Mouse (Mus musculus) heart, embryonic 12.5 days (tissue): ENCODE results near the gene Fam83e. TPM values are rescaled to one million over a fixed set of nuclear protein-coding genes. Genes with fewer than 3 reads are reported as not detected.

Experiments
- ATAC-seq: fragments of 200-750 bp; cut with Nextera tagmentation; 2 replicates; pipeline ENCODE4 v1.8.0; 2017; ENCODE audit warnings: moderate TSS enrichment, moderate library complexity; ENCODE audit not compliant: insufficient number of reproducible peaks, low FRiP score
- H3K27ac ChIP-seq: fragments of 300-500 bp; sonication (generic); 2 replicates; pipeline ENCODE4 v1.5.1; 2016; ENCODE audit warnings: mild to moderate bottlenecking, moderate library complexity; ENCODE audit not compliant: poor library complexity, severe bottlenecking
- H3K27me3 ChIP-seq: fragments of 300-500 bp; sonication (generic); replicated peaks from 2 replicates; pipeline ENCODE4 v1.6.1; 2016; ENCODE audit warnings: mild to moderate bottlenecking, moderate library complexity
- H3K36me3 ChIP-seq: fragments of 300-500 bp; sonication (generic); 2 replicates; pipeline ENCODE4 v1.6.1; 2016; ENCODE audit warnings: mild to moderate bottlenecking, moderate library complexity
- H3K4me1 ChIP-seq: fragments of 300-500 bp; sonication (generic); replicated peaks from 2 replicates; pipeline ENCODE4 v1.6.1; 2016; ENCODE audit warnings: mild to moderate bottlenecking
- H3K4me2 ChIP-seq: fragments of 300-500 bp; sonication (generic); 2 replicates; pipeline ENCODE4 v1.6.1; 2016; ENCODE audit warnings: mild to moderate bottlenecking, moderate library complexity
- H3K4me3 ChIP-seq: fragments of 300-500 bp; sonication (generic); 2 replicates; pipeline ENCODE4 v1.5.1; 2016; ENCODE audit warnings: mild to moderate bottlenecking
- H3K9ac ChIP-seq: fragments of 300-500 bp; sonication (generic); 2 replicates; pipeline ENCODE4 v1.6.1; 2016; ENCODE audit warnings: mild to moderate bottlenecking, moderate library complexity
- H3K9me3 ChIP-seq: fragments of 300-500 bp; sonication (generic); replicated peaks from 2 replicates; pipeline ENCODE4 v1.6.1; 2016; ENCODE audit warnings: mild to moderate bottlenecking, moderate library complexity
- whole genome bisulfite sequencing: fragments of 180-500 bp; shearing (Covaris S2); methylation state at CpG from one replicate; pipeline ENCODE4 v1.1.7; 2016; 5-methylcytosine and 5-hydroxymethylcytosine counted together
- polyA plus RNA-seq: library from polyadenylated mRNA; unstranded; fragments of >200 nt; fragmentation: Nextera tagmentation; extraction: Ambion mirVana; gene quantifications from 2 replicates; pipeline ENCODE4 v1.2.1, GENCODE M21; 2016

The Fam83e gene
- polyA plus RNA-seq, 1 experiment from 2014 or later, result 0.29 TPM

DNA sequence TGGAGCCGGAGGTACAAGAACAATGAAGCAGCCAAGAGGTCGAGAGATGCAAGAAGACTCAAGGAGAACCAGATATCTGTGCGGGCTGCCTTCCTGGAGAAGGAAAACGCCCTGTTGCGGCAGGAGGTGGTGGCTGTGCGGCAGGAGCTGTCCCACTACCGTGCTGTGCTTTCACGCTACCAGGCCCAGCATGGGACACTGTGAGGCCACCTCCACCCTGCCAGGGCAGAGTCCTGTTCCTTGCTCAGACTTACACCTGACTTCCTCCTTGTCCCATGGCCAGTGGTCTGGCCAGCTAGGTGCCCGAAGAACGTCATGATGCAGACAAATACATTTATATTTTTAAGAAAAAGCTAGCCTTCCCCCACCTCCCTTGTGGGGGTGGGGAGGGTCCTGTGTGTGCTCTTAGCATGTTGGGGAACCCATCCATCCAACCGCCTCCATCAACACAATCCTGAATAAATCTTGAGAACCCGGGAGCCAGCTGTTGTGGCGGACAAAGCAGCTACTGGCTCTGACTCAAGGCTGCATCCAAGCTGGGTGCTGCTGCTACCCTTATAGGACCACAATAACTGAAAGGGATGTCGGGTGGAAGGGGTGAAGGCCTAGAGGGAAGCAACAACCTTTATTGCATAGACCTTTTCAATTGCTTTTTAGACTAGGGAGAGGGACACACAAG, 11.2 kb upstream of the Fam83e start:
- Histone ChIP-seq H3K27ac (no peak overlapping the region), H3K4me1 (peaks cover 53% of the 10 kb centered on the region), H3K4me3 (no peak overlapping the region), H3K4me2 (no peak overlapping the region), H3K36me3 (peaks cover 43% of the 10 kb centered on the region), H3K9me3 (no peaks in the 10 kb centered on the region), H3K27me3 (no peaks in the 10 kb centered on the region), H3K9ac (no peak overlapping the region)
- ATAC-seq, result no peak
- WGBS, result 67% methylated on average over 14 of the region's 14 CpGs

DNA sequence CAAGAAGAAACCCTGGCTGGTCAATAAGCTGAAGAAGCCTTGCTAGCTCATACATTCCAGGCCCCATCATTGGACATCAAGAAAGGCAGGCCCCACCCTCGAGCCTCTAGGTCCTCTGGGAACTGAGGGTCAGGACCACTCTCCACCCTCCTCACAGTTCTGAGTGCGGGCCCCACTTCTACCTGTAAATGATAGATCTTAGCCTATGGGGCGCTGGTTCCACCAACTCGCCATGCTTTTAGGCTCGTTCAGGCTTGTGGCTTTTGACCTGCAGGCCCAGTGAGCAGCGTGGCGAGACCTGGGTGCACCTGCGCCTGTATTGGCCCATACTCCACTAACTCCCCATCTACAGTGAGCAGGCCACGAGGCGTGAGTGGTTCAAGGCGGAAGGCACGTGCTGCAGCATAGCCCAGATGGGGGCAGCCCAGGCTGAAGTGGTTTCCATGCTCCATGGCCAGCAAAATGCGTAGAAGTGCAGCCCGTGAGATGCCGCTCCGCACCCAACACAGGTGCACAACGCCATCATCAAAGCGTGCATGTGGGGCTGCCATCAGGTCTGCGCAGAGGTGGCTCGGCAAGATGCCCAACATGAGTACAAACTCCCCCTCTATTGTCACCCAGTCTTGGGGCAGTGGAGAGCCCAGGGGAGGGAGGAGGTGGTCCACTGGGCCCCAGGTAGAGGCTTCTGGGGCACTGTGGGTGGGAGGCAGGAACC, 10.4 kb upstream of the Fam83e start:
- no peaks in the 10 kb centered on the region for H3K9me3 ChIP-seq
- no peaks in the 10 kb centered on the region for H3K27me3 ChIP-seq
- H3K4me2 ChIP-seq, result no peak overlapping the region
- no peak overlapping the region for H3K27ac ChIP-seq
- peaks cover 52% of the 10 kb centered on the region for H3K4me1 ChIP-seq
- WGBS, result 92% methylated on average over 20 of the region's 20 CpGs
- ATAC-seq, result no peak
- no peak overlapping the region for H3K9ac ChIP-seq
- peaks cover 43% of the 10 kb centered on the region for H3K36me3 ChIP-seq
- H3K4me3 ChIP-seq, result no peak overlapping the region

DNA sequence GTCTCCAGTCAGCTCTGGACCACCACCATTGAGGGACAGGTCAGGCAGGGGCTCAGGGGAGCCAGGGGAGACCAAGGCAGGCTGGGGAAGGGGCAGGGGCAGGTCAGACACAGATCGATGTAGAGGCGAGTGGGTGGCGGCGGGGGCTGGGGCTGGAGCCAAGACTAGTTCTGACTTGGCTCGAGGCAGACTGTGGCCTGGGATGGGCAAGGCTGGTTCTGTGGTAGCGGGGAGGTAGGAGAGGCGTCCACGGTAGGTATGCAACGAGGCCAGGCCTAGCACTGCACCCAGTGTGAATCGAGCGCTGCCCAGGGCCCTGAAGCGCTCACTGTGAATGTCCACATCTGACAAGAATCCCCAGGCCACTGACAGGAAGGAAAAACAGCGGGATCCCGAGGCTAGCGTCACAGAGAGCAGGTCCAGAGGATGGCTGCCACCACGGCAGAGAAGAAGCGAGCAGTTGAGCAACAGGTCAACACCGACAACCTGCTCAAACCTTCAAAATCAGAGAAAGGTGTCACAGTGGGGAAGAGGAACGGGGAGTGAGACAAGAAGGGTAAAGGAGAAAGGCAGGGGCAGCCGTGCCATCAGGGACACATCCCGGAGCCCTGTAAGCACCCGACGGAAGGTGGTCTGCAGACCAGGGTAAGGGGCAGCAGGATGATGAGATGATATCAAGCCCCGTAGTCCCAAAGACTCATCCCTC, 9.5 kb upstream of the Fam83e start:
- WGBS, result 88% methylated on average over 24 of the region's 24 CpGs
- H3K4me1 ChIP-seq, result peaks cover 52% of the 10 kb centered on the region
- no peak for ATAC-seq

DNA sequence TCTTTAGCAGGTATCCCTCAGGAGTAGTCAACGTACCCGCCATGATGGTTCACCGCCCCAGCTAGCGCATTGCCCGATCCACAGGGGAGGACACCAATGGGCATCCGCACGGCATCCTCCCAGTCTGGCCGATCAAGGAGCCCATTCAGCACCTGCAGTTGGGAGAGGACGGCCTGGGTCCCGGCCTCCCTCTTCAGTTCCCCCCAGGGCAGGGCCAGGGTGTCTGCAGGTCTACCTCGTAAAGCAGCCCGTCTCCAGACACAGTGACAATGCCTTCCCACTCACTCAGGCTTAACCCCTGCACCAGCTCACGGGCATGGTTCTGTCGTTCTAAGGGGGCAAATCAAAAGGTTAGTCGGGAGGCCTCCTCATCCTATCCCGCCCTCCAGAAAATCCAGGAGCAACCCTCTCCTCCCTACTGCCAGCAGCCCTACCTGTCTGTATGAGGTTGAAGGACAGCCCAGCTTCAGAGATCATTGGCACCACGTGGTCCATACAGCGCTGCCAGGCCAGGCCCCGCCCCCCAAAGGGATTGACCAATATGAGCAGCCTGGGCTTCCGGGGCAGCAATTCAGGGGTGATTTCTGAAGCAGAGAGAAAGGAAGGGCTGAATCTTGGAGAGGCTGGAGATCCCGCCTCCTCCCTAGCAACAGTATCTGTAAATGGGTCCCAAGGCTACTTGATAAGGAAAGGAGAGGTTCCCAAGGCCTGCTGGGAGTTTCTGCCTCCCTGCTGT, 8.8 kb upstream of the Fam83e start:
- no peaks in the 10 kb centered on the region for H3K27me3 ChIP-seq
- ATAC-seq, result no peak
- H3K36me3 ChIP-seq, result peaks cover 43% of the 10 kb centered on the region
- H3K9me3 ChIP-seq, result no peaks in the 10 kb centered on the region
- H3K4me2 ChIP-seq, result no peak overlapping the region
- no peak overlapping the region for H3K9ac ChIP-seq
- H3K4me1 ChIP-seq, result peaks cover 57% of the 10 kb centered on the region
- WGBS, result 88% methylated on average over 21 of the region's 21 CpGs
- H3K4me3 ChIP-seq, result no peak overlapping the region
- H3K27ac ChIP-seq, result no peak overlapping the region

More for the DNA sequence above, 9.5 kb upstream of the Fam83e start:
- Histone ChIP-seq H3K27me3 (no peaks in the 10 kb centered on the region), H3K9ac (no peak overlapping the region), H3K27ac (no peak overlapping the region), H3K4me3 (no peak overlapping the region), H3K4me2 (no peak overlapping the region), H3K36me3 (peaks cover 43% of the 10 kb centered on the region), H3K9me3 (no peaks in the 10 kb centered on the region)

DNA sequence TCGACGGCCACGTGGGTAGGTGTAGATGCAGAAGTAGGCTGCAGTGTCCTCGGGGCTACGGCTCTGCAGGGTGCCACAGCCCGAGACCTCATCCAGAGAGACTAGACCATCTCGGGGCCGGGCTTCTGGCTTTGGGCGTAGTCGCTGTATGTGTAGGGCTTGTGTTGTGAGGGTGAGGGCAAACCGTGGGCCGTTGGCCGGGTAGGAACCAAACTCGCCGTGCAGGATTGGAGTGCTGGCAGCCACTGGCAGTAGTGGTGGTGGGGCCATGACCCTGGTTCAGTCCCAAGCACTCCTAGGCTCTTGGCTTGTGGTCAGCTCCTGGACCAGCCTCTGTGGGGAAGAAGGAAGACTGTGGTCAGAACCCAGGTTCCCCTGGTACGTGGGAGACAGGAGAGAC, 7.6 kb upstream of the Fam83e start:
- Histone ChIP-seq H3K27me3 (no peaks in the 10 kb centered on the region), H3K9me3 (no peaks in the 10 kb centered on the region), H3K36me3 (peaks cover 43% of the 10 kb centered on the region), H3K4me3 (no peak overlapping the region), H3K4me1 (peaks cover 45% of the 10 kb centered on the region), H3K27ac (no peak overlapping the region), H3K9ac (no peak overlapping the region), H3K4me2 (no peak overlapping the region)
- WGBS, result 96% methylated on average over 16 of the region's 16 CpGs
- ATAC-seq, result no peak

DNA sequence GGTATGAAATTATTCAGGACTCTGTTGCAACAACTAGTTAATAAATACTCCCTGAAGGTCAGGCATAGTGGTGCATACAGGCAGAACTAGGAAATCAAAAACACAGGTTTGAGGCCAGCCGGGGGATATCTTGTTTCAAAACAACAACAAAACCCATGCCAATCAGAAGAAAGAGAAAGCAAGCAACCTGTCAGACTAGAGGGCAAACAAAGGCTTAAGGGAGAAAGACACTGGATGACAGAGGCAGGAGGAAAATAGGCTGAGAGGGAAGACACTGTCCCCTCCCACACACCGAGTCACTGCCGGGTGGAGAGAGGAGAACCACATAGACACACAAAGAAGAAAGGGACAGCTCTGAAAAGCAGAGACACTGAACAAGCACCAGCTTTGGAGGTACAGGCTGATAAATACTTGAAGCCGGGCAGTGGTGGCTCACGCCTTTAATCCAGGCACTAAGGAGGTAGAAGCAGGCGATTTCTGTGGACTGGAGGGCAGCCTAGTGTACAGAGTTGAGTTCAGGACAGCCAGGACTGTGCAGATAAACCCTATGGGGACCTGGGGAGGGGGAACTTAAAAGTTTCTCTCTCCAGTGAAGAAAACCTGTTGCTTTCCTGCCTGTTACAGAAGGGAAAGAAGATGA, 7.0 kb upstream of the Fam83e start:
- Histone ChIP-seq H3K9ac (peak overlapping the region; percentile 81), H3K4me2 (peak overlapping the region; percentile 92), H3K27ac (no peak overlapping the region), H3K4me1 (peaks cover 44% of the 10 kb centered on the region), H3K9me3 (no peaks in the 10 kb centered on the region), H3K4me3 (peak overlapping the region; percentile 95), H3K27me3 (no peaks in the 10 kb centered on the region), H3K36me3 (peaks cover 44% of the 10 kb centered on the region)
- ATAC-seq, result no peak
- WGBS, result 83% methylated on average over 6 of the region's 6 CpGs

DNA sequence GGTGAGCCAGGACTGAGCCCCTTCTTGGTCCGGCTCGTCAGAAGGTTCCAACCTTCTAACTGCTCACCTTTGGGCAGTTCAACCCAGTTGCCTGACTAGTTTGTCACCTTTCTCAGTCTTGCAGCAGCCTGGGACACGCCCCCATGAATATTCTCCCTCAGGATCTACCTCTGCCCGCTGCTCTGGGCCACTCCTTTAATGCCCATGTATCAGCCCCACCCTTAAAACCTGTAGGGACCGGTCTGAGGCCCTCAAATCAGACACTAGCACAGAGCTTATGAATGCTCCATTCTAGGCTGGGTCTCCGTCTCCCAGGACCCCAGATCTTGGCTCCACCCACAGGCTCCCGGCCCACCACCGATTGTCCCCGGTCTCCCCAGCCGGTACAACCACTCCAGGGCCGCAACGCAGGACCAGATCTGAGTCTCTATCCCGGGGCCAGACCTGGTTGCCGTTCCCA, 6.4 kb upstream of the Fam83e start:
- 12% methylated on average over 14 of the region's 14 CpGs for WGBS
- peaks cover 44% of the 10 kb centered on the region for H3K4me1 ChIP-seq
- H3K4me3 ChIP-seq, result peak overlapping the region; percentile 95

DNA sequence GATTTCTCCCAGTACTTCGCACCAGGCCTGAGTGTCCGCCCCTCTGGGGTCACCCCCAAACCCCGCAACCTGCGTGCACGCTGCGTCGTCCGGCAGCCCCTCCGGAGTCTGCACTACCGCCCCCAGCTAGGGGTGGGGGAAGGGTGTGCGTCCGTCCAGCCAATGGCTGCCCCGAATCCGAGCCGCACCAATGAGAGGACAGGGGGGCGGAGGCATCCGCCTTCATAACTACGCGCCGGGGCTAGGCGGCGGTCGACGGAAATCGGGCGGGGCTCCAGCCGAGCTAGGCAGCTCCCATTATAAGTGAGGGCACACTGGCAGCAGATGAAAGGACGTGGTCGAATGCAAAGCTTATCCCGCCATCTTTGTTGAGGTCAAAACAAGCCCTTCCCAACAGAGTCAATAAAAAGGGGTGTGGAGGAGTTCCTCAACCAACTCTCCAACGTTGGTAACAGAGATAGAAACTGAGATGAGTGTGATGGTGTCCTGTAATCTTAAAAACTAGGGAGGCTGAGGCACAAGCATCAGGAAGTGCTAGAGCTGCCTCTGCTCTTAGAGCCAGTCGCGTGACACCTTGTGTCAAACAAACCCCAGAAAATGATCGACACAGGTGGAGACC, 5.8 kb upstream of the Fam83e start, which contains the start of gene Rpl18:
Rpl18 (plus strand) TSS at position 368 of the 619 bp plus-strand sequence.
- 6% methylated on average over 34 of the region's 34 CpGs for WGBS
- peaks cover 48% of the 10 kb centered on the region for H3K36me3 ChIP-seq

More for the DNA sequence above, 6.4 kb upstream of the Fam83e start:
- Histone ChIP-seq H3K9me3 (no peaks in the 10 kb centered on the region), H3K4me2 (peak overlapping the region; percentile 92), H3K9ac (peak overlapping the region; percentile 81), H3K36me3 (peaks cover 48% of the 10 kb centered on the region), H3K27ac (peak overlapping the region; percentile 7; the same call in 1 of the 2 replicates), H3K27me3 (no peaks in the 10 kb centered on the region)
- peak; percentile 37 for ATAC-seq

DNA sequence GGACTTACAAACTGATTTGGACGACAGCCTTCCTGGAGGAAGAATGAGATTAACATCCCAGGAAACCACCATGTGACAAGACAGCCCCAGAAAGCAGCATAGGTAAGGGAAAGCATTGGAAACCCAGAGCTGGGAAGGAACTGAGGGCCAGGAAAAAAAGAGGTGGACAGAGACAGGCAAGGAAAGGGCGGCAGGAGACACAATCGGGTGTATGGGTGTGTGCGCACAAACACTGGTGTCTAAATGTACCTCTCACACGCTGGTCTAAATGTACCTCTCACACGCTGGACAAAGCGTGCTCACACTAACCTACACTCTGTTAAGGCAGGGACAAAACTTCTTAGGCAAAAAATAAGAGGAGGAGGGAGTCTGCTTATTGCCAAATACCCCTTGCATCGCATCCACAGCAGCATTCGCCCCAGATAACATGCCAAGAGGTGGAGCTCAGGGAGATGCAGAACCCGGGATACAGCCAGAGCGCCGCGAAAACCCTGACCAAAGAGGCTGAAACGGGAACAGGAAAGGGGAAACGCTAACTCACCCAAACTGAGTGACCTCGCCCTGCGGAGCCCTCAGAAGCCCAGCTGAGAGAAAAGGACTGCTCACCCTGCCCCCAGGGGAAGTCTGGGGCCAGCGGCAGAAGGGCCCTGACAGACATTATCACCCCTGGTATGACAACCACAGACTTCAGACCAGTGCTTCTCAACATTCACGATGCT, 5.1 kb upstream of the Fam83e start:
- Histone ChIP-seq H3K4me1 (peaks cover 48% of the 10 kb centered on the region), H3K36me3 (peaks cover 48% of the 10 kb centered on the region), H3K4me3 (peak overlapping the region; percentile 95), H3K9ac (peak overlapping the region; percentile 33), H3K27ac (peak overlapping the region; percentile 34; the same call in 1 of the 2 replicates), H3K9me3 (no peaks in the 10 kb centered on the region), H3K4me2 (peak overlapping the region; percentile 92), H3K27me3 (no peaks in the 10 kb centered on the region)
- whole genome bisulfite sequencing, result 77% methylated on average over 19 of the region's 19 CpGs
- ATAC-seq, result no peak

More for the DNA sequence above, 5.8 kb upstream of the Fam83e start, which contains the start of gene Rpl18:
- Histone ChIP-seq H3K4me2 (peak within 1 kb of the TSS; percentile 92), H3K9ac (peak within 1 kb of the TSS; percentile 81), H3K27ac (peak within 1 kb of the TSS; percentile 34; the same call in 1 of the 2 replicates), H3K9me3 (no peaks in the 10 kb centered on the region), H3K4me3 (peak within 1 kb of the TSS; percentile 95), H3K27me3 (no peaks in the 10 kb centered on the region), H3K4me1 (peaks cover 47% of the 10 kb centered on the region)
- peak; percentile 91 for ATAC-seq
